Mouse (Mus musculus) embryonic stem cell, embryonic (primary cell): ENCODE data around the gene Cldn10.

Experiments
- CTCF ChIA-PET, 4 experiments: fragments of 300-600 bp in 2 of 4; fragments of 350-600 bp in 2 of 4; sonication (Branson Sonifier 250); formaldehyde crosslinking; loops; one replicate each; lab custom pipeline; 2022; ENCODE audit warnings: inconsistent platforms in 2 of 4; lab: Charles Lee
- POLR2A ChIA-PET, 4 experiments: fragments of 300-600 bp in 2 of 4; fragments of 350-600 bp in 2 of 4; sonication (Branson Sonifier 250); formaldehyde crosslinking; loops; one replicate each; lab custom pipeline; 2022; ENCODE audit warnings: antibody characterized with exemption in 4 of 4, inconsistent platforms in 1 of 4; lab: Charles Lee

The Cldn10 gene

DNA sequence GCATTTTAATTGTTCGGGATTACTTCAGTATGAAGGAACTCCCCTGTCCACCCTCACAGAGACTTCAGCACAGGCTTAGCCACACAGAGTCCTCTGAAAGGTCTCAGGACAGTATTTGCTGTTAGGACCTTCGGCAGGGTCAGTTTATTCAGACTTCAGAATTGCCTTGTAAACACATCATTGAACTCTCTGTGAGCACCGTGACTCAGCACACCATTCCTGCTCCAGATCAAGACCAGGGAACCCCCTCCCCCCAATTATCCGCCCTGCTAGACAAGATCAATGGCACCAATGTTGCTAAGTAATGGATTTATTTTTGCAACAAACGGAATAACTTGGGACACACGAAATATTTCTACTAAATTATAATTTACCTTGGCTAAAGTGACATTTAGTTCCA lies 79.7 kb downstream of the Cldn10 start:
- ChIA-PET POLR2A (interaction anchor here in 1 of 4 experiments (0.6 to 1.9 kb wide), 2 partner anchors 11 to 147 kb away, joined by 4 to 7 read pairs; no protein-coding TSS in a partner anchor), CTCF (no interaction called here)

DNA sequence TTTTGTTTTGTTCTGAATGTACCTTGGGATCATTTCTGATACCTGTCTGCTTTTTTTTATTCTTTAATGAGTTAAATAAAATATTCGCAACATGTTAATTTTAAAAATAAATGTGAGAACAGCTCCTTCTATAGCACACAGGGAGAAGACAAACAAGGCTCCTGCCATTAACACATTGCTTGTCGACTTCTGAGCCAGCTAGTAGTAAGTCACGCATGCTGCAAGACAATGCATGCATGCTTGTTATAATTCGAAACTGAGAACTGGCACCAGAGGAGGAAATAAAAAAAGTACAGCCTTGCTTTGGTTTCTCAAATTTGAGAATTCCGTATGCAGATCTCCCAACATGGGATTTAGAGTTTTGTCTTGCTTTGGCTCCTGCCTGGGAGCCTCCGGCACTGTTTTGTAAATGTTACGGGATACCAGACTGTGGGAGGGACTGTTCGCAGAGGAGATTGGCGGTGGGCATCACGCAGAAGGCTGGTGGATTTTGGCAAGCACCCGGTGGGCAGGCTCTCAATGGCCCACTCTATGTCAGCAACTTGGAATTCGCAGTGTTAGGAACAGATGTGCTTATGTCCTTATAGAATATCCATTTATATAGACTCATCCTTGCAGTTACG lies 80.5 kb downstream of the Cldn10 start:
- CTCF ChIA-PET: no interaction called here
- POLR2A ChIA-PET: interaction anchor here in 1 of 4 experiments (0.6 kb wide), 1 partner anchor 148 kb away, joined by 4 read pairs; no protein-coding TSS in a partner anchor

- POLR2A ChIA-PET: interaction anchor here in 3 of 4 experiments (0.6 to 1.5 kb wide), 5 partner anchors 9 to 188 kb away, joined by 3 to 5 read pairs (median 3); no protein-coding TSS in a partner anchor
- CTCF ChIA-PET: no interaction called here
Measured at GRCm38 (mm10) chr14:118869712-118870111, 82.0 kb downstream of the Cldn10 start.

DNA sequence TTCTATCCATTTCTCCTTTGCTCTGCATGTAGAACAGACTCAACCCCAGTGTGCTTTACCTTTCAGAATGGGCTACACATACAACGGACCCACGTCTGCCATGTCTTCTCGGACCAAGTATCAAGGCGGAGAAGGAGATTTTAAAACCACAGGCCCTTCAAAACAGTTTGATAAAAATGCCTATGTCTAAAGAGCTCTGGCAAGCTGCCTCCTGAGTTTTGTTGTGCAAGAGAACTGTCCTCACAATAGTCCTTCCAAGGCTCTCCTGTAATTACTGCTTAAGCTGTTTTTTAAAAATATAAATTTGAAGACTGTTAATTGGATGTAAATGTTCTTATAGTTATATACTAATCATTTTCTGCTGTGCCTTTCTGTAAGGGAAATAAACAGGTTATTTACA lies 86.4 kb downstream of the Cldn10 start:
- ChIA-PET CTCF (no interaction called here), POLR2A (interaction anchor here in 1 of 4 experiments (1.4 kb wide), 1 partner anchor 13 kb away, joined by 3 read pairs; no protein-coding TSS in a partner anchor)

DNA sequence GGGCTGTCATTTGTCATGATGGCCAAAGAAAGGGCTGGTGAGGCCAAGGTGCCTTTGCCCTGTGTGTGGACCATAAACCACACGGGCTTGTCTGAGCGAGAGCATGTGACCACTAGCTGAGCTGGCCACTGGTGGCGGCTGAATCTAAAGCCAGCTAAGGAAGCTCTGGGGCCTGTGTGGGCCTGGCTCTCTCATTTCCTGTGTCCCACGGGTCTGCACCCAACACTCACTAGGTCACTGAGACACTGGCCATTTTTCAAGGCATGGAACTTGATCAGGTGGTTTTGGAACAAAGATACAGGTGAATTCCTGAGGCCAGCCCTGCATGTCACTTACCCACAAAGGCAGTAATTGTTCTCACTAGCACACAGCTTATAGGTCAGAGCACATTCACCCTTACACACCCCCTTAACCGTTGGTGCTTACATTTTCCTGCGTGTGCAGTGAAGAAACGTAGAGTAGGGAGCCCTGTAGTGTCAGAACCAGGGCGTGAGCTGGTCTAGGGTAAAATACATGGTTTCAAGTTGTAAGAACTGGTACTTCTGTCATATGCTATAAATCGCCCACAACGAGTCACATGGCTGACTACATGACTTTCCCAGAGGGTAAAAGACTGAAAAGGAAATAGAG lies 87.2 kb downstream of the Cldn10 start:
- ChIA-PET CTCF (interaction anchor here in 1 of 4 experiments (0.5 kb wide), 1 partner anchor 1043 kb away, joined by 5 read pairs; no protein-coding TSS in a partner anchor), POLR2A (interaction anchor here in 2 of 4 experiments (0.6 to 1.5 kb wide), 4 partner anchors 12 to 63 kb away, joined by 3 to 4 read pairs (median 4); partner anchors contain the start of gene Dnajc3 (in 1 of the 2))

- CTCF ChIA-PET: interaction anchor here in 1 of 4 experiments (0.7 kb wide), 1 partner anchor 135 kb away, joined by 5 read pairs; no protein-coding TSS in a partner anchor
- POLR2A ChIA-PET: interaction anchor here in 3 of 4 experiments (1.1 to 1.5 kb wide), 4 partner anchors 9 to 22 kb away, joined by 3 to 6 read pairs (median 3); no protein-coding TSS in a partner anchor
Measured at GRCm38 (mm10) chr14:118878346-118878910, 90.7 kb downstream of the Cldn10 start.

DNA sequence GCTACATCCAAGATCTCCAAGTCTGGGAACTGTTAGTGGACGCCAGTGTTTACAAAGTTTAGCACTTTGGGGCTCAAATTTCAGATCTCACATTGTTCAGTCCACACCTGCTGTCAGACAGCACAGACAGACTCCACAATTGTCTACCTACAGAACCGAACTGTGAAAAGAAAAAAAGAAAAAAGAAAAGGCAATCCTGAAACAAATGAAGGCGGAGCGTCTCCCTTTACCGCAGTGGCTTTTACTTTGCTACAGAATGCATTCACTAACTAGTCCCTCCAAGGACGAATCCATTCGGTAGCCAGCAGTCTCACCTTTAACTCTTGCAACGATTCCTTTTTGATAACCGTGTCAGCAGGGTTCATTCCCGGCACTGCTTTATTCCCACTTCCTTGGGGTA lies 93.0 kb downstream of the Cldn10 start:
- POLR2A ChIA-PET: no interaction called here
- CTCF ChIA-PET: no interaction called here

- POLR2A ChIA-PET: no interaction called here
- CTCF ChIA-PET: interaction anchor here in 2 of 4 experiments (0.6 to 0.8 kb wide), 2 partner anchors 17 to 386 kb away, joined by 3 read pairs; no protein-coding TSS in a partner anchor
Measured at GRCm38 (mm10) chr14:118883344-118884249, 95.9 kb downstream of the Cldn10 start.

- CTCF ChIA-PET: interaction anchor here in 1 of 4 experiments (0.8 kb wide), 1 partner anchor 16 kb away, joined by 3 read pairs; no protein-coding TSS in a partner anchor
- POLR2A ChIA-PET: interaction anchor here in 1 of 4 experiments (0.7 kb wide), 1 partner anchor 224 kb away, joined by 3 read pairs; no protein-coding TSS in a partner anchor
Measured at GRCm38 (mm10) chr14:118884250-118884556, 96.5 kb downstream of the Cldn10 start.

DNA sequence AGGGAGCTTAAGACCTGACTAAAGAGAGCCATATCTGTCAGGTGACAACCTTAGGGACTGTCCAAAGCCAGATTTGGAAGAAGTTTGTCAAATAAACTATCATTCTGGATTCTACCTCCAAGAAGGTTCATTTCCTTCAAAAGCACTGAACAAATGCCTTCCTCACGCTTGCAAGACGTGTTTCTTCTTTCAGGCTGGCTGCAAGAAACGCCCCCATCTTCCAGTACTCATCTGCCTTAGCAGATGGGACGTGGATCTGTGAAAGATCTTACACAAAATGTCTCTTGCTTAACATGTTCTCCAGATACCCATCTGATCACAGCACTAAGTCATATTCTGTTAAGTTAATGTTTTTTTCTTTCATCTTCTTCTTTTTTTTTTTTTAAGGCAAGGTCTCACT lies 102.4 kb downstream of the Cldn10 start:
- ChIA-PET POLR2A (interaction anchor here in 1 of 4 experiments (1.4 kb wide), 1 partner anchor 35 kb away, joined by 4 read pairs; the partner anchor contains the start of gene Dzip1), CTCF (interaction anchor here in 3 of 4 experiments (0.6 to 1.5 kb wide), 3 partner anchors 10 to 1366 kb away, joined by 3 to 8 read pairs (median 4); no protein-coding TSS in a partner anchor)

GRCm38 (mm10) chr14:118895228-118895627 lies 107.5 kb downstream of the Cldn10 start:
- ChIA-PET POLR2A (no interaction called here), CTCF (no interaction called here)

- CTCF ChIA-PET: no interaction called here
Measured at GRCm38 (mm10) chr14:118895655-118896054, 107.9 kb downstream of the Cldn10 start.

GRCm38 (mm10) chr14:118899940-118900339 lies 112.2 kb downstream of the Cldn10 start:
- ChIA-PET CTCF (interaction anchor here (0.5 to 2.4 kb wide), 14 partner anchors 11 to 699 kb away, joined by 3 to 9 read pairs (median 3); no protein-coding TSS in a partner anchor), POLR2A (interaction anchor here in 1 of 4 experiments (1.1 to 1.6 kb wide), 3 partner anchors 26 to 80 kb away, joined by 3 to 4 read pairs (median 3); partner anchors contain the start of gene Dzip1)

More at GRCm38 (mm10) chr14:118895655-118896054, 107.9 kb downstream of the Cldn10 start:
- POLR2A ChIA-PET: interaction anchor here in 1 of 4 experiments (1.4 kb wide), 1 partner anchor 8 kb away, joined by 10 read pairs; no protein-coding TSS in a partner anchor

DNA sequence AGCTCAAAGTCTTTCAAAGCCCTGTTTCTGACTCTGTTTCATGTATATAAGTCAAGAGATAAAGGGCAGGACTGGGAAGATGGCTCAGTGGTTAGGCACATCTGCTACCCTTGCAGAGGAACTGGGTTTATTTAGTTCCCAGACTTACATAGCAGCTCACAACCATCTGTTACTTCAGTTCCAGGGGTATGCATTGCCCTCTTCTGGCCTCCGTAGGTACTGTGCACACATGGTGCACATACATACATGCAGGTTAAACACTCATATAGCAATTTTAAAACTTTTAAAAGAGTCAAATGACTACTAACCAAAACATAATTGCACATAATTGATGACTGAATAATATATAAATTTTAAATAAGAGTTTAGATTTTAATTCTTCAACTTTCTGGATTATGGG lies 113.2 kb downstream of the Cldn10 start:
- ChIA-PET POLR2A (interaction anchor here in 2 of 4 experiments (1.0 to 1.6 kb wide), 2 partner anchors 24 to 25 kb away, joined by 3 to 4 read pairs; partner anchors contain the start of gene Dzip1 (in 2 of the 2)), CTCF (interaction anchor here in 3 of 4 experiments (0.6 to 2.4 kb wide), 12 partner anchors 12 to 694 kb away, joined by 3 to 9 read pairs (median 3); no protein-coding TSS in a partner anchor)

DNA sequence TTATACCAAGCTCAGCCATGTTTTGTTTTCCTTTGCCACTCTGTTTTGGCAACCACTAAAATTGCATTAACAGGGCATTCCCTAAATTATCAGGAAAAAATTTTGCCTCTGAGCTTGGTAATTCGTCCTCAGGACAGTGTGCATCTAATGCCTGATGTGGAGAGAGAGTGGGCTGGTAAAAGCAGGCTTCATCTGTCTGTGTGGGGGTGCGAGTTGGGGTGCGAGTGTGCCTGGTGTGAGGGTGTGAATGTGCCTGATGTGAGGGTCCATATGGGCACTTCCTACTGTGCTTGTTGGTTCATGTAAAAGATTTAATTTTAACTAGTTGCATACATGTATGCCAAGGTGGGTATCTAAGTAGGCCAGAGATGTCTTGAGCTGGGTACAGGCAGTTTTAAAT lies 115.7 kb downstream of the Cldn10 start:
- CTCF ChIA-PET: interaction anchor here in 3 of 4 experiments (0.5 to 2.9 kb wide), 3 partner anchors 84 to 248 kb away, joined by 3 to 14 read pairs (median 7); no protein-coding TSS in a partner anchor
- POLR2A ChIA-PET: interaction anchor here in 2 of 4 experiments (1.2 to 1.6 kb wide), 2 partner anchors 15 to 22 kb away, joined by 4 to 7 read pairs; partner anchors contain the start of gene Dzip1 (in 1 of the 2)

GRCm38 (mm10) chr14:118903867-118904562 lies 116.3 kb downstream of the Cldn10 start:
- CTCF ChIA-PET: interaction anchor here in 2 of 4 experiments (0.6 to 2.9 kb wide), 4 partner anchors 84 to 701 kb away, joined by 3 to 7 read pairs (median 4); no protein-coding TSS in a partner anchor
- POLR2A ChIA-PET: interaction anchor here in 2 of 4 experiments (1.2 to 1.6 kb wide), 2 partner anchors 14 to 21 kb away, joined by 4 to 7 read pairs; partner anchors contain the start of gene Dzip1 (in 1 of the 2)
